Mouse (Mus musculus) neural tube, embryonic 14.5 days (tissue): ENCODE measurements around the gene Cdk9. TPM values are rescaled to one million over a fixed set of nuclear protein-coding genes. Genes with fewer than 3 reads are reported as not detected.
A peak's percentile ranks its signal among the peaks of the same experiment; 100 is the strongest.

ENCODE experiments used
- ATAC-seq: fragments of 200-750 bp; cut with Nextera tagmentation; 2 replicates; pipeline ENCODE4 v1.8.0; 2017; ENCODE audit warnings: low read depth, mild to moderate bottlenecking, moderate TSS enrichment, moderate library complexity
- H3K27ac ChIP-seq: fragments of 300-500 bp; sonication (generic); 2 replicates; pipeline ENCODE4 v1.5.1; 2014; ENCODE audit warnings: low read depth, mild to moderate bottlenecking, control low read depth, low read length, moderate library complexity, mixed read lengths
- H3K27me3 ChIP-seq: fragments of 300-500 bp; sonication (generic); 2 replicates; pipeline ENCODE4 v1.6.1; 2014; ENCODE audit warnings: low read length; ENCODE audit not compliant: control insufficient read depth, insufficient read depth
- H3K36me3 ChIP-seq: fragments of 300-500 bp; sonication (generic); 2 replicates; pipeline ENCODE4 v1.6.1; 2014; ENCODE audit warnings: low read length, mixed read lengths; ENCODE audit not compliant: control insufficient read depth, insufficient read depth
- H3K4me1 ChIP-seq: fragments of 300-500 bp; sonication (generic); 2 replicates; pipeline ENCODE4 v1.6.1; 2014; ENCODE audit warnings: low read length; ENCODE audit not compliant: control insufficient read depth, insufficient read depth
- H3K4me2 ChIP-seq: fragments of 300-500 bp; sonication (generic); 2 replicates; pipeline ENCODE4 v1.6.1; 2014; ENCODE audit warnings: mild to moderate bottlenecking, low read depth, low read length, control low read depth
- H3K4me3 ChIP-seq: fragments of 300-500 bp; sonication (generic); 2 replicates; pipeline ENCODE4 v1.5.1; 2014; ENCODE audit warnings: low read depth, low read length, control low read depth, mixed read lengths
- H3K9ac ChIP-seq: fragments of 300-500 bp; sonication (generic); replicated peaks from 2 replicates; pipeline ENCODE4 v1.6.1; 2014; ENCODE audit warnings: low read depth, mild to moderate bottlenecking, control low read depth, low read length, mixed read lengths
- H3K9me3 ChIP-seq: fragments of 300-500 bp; sonication (generic); 2 replicates; pipeline ENCODE4 v1.6.1; 2016; ENCODE audit warnings: low read length; ENCODE audit not compliant: control insufficient read depth
- WGBS: fragments of 180-500 bp; shearing (Covaris S2); extraction: QIAGEN DNeasy Blood & Tissue Kit; methylation state at CpG from one replicate; pipeline ENCODE4 v1.1.7; 2014; 5-methylcytosine and 5-hydroxymethylcytosine counted together
- polyA plus RNA-seq: library from polyadenylated mRNA; unstranded; fragments of >200 nt; fragmentation: Nextera tagmentation; extraction: Ambion mirVana; gene quantifications from 2 replicates; pipeline ENCODE4 v1.2.1, GENCODE M21; 2014

Gene Cdk9
- polyA plus RNA-seq, 1 experiment from 2014 or later, result 57.5 TPM

DNA sequence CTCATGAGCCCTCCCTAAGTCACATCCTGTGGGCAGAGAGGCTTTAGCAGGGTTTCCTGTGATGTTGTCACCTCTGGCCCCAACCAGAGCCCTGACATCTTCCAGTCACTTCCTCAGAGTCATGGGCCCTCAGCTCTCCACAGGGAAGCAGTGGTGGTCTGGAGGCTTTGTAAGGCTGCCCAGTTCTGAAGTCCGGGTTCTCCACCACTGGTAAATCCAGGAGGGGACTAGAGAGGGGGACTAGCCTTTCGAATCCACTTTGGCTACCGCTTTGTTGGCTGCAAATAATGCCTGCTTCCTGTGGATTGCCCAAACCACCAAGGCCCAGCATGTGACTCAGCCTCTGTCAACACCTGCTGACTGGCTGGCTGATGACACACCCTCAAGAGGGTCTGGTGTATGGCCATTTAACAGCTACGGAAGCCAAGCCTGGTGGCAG is 2.1 kb upstream of the Cdk9 start:
- H3K9ac ChIP-seq, result no peak overlapping the region
- ATAC-seq, result no peak
- H3K4me1 ChIP-seq, result peaks cover 16% of the 10 kb centered on the region
- H3K36me3 ChIP-seq, result peaks cover 4% of the 10 kb centered on the region; the same call in 1 of the 2 replicates
- no peaks in the 10 kb centered on the region for H3K9me3 ChIP-seq
- no peak overlapping the region for H3K4me3 ChIP-seq
- H3K4me2 ChIP-seq, result no peak overlapping the region
- no peaks in the 10 kb centered on the region for H3K27me3 ChIP-seq
- WGBS, result 64% methylated on average over 4 of the region's 4 CpGs
- no peak overlapping the region for H3K27ac ChIP-seq

DNA sequence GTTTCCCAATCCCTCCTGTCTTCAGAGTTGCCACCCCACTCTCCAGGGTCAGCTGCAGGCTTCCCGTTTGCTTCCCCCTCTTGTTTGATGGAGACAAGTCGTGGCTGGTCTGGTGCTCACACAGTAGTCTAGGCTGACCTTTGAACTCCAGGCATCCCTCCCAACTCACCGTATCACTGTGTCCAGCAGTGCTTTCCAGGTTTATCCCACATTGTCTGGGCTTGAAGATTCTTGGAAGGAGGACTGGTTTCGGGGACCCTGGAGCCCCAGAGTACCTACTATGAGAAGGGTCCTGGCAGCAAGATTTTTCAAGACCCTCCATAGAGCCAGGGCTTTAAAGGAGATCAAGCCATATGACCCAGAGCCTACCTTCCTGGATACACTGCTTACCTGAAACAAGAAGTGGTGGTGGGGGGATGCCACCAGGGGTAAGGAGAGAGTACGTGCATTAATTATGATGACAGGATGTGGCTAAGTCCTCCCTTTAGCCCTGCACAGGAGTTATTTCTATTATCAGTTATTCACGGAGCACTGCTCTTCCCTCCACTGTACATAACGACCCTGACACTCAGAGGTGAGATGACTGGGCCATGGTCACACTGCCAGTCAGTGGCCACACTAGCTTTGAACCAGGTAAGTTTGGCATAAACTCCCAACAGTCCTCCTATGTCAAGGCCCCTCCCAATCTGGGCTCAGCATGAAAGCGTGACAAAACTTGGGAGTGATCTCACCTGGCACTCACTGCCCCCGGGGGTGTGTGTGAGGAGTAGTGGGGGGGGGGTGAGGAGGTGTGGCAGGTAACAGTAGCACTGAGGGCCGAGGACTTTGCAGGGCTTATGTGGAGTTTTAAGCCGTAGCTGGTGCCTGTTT is 1.5 kb upstream of the Cdk9 start:
- Histone ChIP-seq H3K9me3 (no peaks in the 10 kb centered on the region), H3K9ac (0 out of 2 replicates have a peak overlapping the region, but pooled peaks have one; percentile 29), H3K27ac (peak overlapping the region; percentile 100), H3K36me3 (peaks cover 10% of the 10 kb centered on the region), H3K4me3 (no peak overlapping the region), H3K4me1 (peaks cover 18% of the 10 kb centered on the region), H3K27me3 (no peaks in the 10 kb centered on the region), H3K4me2 (peak overlapping the region; percentile 32; the same call in 1 of the 2 replicates)
- WGBS, result 64% methylated on average over 11 of the region's 11 CpGs
- ATAC-seq, result no peak

- peaks cover 18% of the 10 kb centered on the region for H3K4me1 ChIP-seq
- peak overlapping the region; percentile 84 for H3K4me3 ChIP-seq
- peak overlapping the region; percentile 90 for H3K4me2 ChIP-seq
- H3K9ac ChIP-seq, result peak overlapping the region; percentile 97
- no peaks in the 10 kb centered on the region for H3K9me3 ChIP-seq
- H3K27me3 ChIP-seq, result no peaks in the 10 kb centered on the region
- WGBS, result under 1% methylated on average over 25 of the region's 44 CpGs
- peak overlapping the region; percentile 100 for H3K27ac ChIP-seq
- ATAC-seq, result peak; percentile 91
- H3K36me3 ChIP-seq, result peaks cover 14% of the 10 kb centered on the region
These were observed 316 bp downstream of the Cdk9 start for GRCm38 (mm10) chr2:32712586-32712933.

DNA sequence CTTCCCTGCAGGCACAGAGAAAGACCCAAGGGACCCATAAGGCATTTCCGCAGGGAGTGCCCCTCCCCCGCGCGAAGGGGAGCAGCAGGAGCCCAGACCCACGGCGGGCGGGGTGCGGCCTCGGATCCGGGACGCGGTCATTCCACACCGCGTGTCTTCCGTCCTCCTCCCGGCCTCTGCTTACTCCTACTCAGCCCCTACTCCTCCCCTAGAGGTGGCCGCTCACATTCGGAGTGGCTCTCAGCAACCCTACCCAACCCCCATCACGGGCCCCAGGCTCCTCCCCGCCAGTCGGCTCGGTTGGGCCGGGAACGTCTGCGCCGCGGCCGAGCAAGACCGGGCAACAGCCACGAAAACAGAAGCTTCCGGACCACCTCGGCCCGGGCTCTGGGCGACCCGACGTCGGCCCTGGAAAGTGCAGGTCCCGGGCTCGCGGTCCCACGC is 746 bp downstream of the Cdk9 start:
- Histone ChIP-seq H3K9ac (peak overlapping the region; percentile 97), H3K4me1 (peaks cover 18% of the 10 kb centered on the region), H3K27me3 (no peaks in the 10 kb centered on the region), H3K4me3 (peak overlapping the region; percentile 84), H3K9me3 (no peaks in the 10 kb centered on the region), H3K27ac (peak overlapping the region; percentile 100), H3K36me3 (peaks cover 18% of the 10 kb centered on the region), H3K4me2 (peak overlapping the region; percentile 90)
- WGBS, result under 1% methylated on average over 41 of the region's 41 CpGs
- ATAC-seq, result peak; percentile 29; the same call in 1 of the 2 replicates

GRCm38 (mm10) chr2:32711301-32712056 is 1.4 kb downstream of the Cdk9 start:
- Histone ChIP-seq H3K9me3 (no peaks in the 10 kb centered on the region), H3K4me2 (peak overlapping the region; percentile 90), H3K9ac (peak overlapping the region; percentile 97), H3K4me1 (peaks cover 18% of the 10 kb centered on the region), H3K36me3 (peaks cover 25% of the 10 kb centered on the region), H3K27me3 (no peaks in the 10 kb centered on the region), H3K4me3 (peak overlapping the region; percentile 84), H3K27ac (0 out of 2 replicates have a peak overlapping the region, but pooled peaks have one; percentile 100)
- ATAC-seq, result no peak
- 32% methylated on average over 9 of the region's 9 CpGs for WGBS

GRCm38 (mm10) chr2:32710425-32710824 is 2.5 kb downstream of the Cdk9 start:
- Histone ChIP-seq H3K9ac (no peak overlapping the region), H3K27me3 (no peaks in the 10 kb centered on the region), H3K4me2 (no peak overlapping the region), H3K27ac (no peak overlapping the region), H3K4me3 (no peak overlapping the region), H3K9me3 (no peaks in the 10 kb centered on the region), H3K4me1 (peaks cover 18% of the 10 kb centered on the region), H3K36me3 (peaks cover 33% of the 10 kb centered on the region)
- 93% methylated on average over 5 of the region's 5 CpGs for WGBS
- ATAC-seq, result no peak

DNA sequence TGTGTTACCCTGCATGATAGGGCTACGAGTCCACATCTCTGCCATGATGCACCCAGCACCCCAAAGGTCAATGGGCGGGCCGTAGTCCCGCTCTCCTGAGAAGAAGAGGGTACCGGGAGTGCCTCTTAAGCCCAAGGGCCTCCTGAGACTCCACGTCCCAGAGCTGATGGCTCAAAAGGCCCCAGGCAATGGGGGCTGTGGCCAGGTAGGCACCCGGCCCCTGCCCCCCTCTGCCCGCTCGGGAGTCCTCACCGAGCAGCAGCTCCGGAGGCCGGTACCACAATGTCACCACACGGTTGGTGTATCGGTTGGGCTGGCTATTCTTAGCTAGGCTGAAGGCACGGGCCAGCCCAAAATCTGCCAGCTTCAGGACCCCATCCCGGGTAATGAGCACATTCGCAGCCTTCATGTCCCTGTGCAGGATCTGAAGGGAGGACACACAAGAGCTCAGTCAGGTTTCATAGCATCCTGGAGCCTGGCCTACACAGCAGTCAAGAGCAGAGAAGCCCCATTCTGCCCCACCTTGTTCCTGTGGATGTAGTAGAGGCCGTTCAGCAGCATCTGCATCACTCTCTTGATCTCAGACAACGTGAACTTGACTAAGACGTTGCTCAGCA is 3.2 kb downstream of the Cdk9 start:
- no peaks in the 10 kb centered on the region for H3K27me3 ChIP-seq
- H3K4me2 ChIP-seq, result no peak overlapping the region
- H3K27ac ChIP-seq, result no peak overlapping the region
- H3K4me3 ChIP-seq, result no peak overlapping the region
- H3K9ac ChIP-seq, result no peak overlapping the region
- H3K4me1 ChIP-seq, result peaks cover 18% of the 10 kb centered on the region
- no peak for ATAC-seq
- H3K36me3 ChIP-seq, result peaks cover 41% of the 10 kb centered on the region
- 94% methylated on average over 20 of the region's 20 CpGs for WGBS
- H3K9me3 ChIP-seq, result no peaks in the 10 kb centered on the region

- ATAC-seq, result no peak
- peaks cover 47% of the 10 kb centered on the region for H3K36me3 ChIP-seq
- H3K4me1 ChIP-seq, result peaks cover 11% of the 10 kb centered on the region
- H3K9me3 ChIP-seq, result no peaks in the 10 kb centered on the region
- 42% methylated on average over 3 of the region's 3 CpGs for WGBS
- H3K27me3 ChIP-seq, result no peaks in the 10 kb centered on the region
- no peak overlapping the region for H3K4me3 ChIP-seq
- no peak overlapping the region for H3K9ac ChIP-seq
- H3K4me2 ChIP-seq, result no peak overlapping the region
- no peak overlapping the region for H3K27ac ChIP-seq
These were observed 4.2 kb downstream of the Cdk9 start for GRCm38 (mm10) chr2:32708643-32709042.
